Mouse (Mus musculus) small intestine, adult 2 months (tissue): ENCODE measurements around the gene Pepd.

Experiments
- CTCF ChIP-seq: fragments of 200-500 bp; IDR thresholded peaks from 2 replicates; pipeline ENCODE4 v1.5.1; 2012; ENCODE audit warnings: low read depth, mild to moderate bottlenecking, control low read depth, inconsistent platforms, low read length, moderate library complexity, mixed read lengths; ENCODE audit not compliant: insufficient replicate concordance, insufficient read length; ENCODE audit errors: extremely low read depth
- POLR2A ChIP-seq: fragments of 200-500 bp; IDR thresholded peaks from 2 replicates; pipeline ENCODE4 v1.6.1; 2012; ENCODE audit warnings: low read depth, mild to moderate bottlenecking, control low read depth, inconsistent platforms, low read length, moderate library complexity

DNA sequence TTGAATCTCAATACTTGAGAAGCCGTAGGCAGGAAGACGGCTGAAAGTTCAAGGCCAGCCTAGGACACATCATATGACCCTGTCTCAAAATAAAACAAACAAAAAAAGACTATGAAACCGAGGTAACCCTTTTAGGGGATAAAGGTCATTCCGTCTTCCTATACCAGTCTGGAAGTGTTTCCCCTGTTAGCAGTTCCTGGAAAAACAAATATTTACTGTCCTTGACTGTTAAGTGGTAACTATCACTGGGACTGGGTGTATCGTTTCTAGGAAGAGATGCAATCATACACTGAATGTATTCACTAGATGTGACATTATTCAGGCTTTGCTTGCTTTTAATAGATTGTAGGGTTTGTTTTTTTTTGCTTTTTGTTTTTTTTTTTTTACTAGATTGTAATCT, 178.4 kb downstream of the Pepd start:
- TF ChIP-seq CTCF (no peak), POLR2A (no peak)
